Mouse (Mus musculus) forelimb bud, embryonic 11.5 days (tissue): ENCODE data around the gene Serinc5.

Experiments used
- DNase-seq: peaks from one replicate; pipeline ENCODE4 v3.0.0-alpha.2; 2012; ENCODE audit warnings: low read depth, low spot score

Gene Serinc5

GRCm38 (mm10) chr13:92704189-92704588, 93.3 kb downstream of the Serinc5 start:
- no peak for DNase-seq

- DNase-seq = no peak
These were observed 94.2 kb downstream of the Serinc5 start for GRCm38 (mm10) chr13:92705016-92705535.

- DNase-seq = no peak
These were observed 95.6 kb downstream of the Serinc5 start for GRCm38 (mm10) chr13:92706342-92707061.

GRCm38 (mm10) chr13:92707941-92708340, 97.0 kb downstream of the Serinc5 start:
- no peak for DNase-seq

- no peak for DNase-seq
These were observed 97.6 kb downstream of the Serinc5 start for GRCm38 (mm10) chr13:92708466-92708865.

- DNase-seq = no peak
These were observed 98.6 kb downstream of the Serinc5 start for GRCm38 (mm10) chr13:92709535-92709934.

- DNase-seq = no peak
These were observed 99.5 kb downstream of the Serinc5 start for GRCm38 (mm10) chr13:92710361-92710760.

GRCm38 (mm10) chr13:92711821-92712220, 100.9 kb downstream of the Serinc5 start:
- no peak for DNase-seq

GRCm38 (mm10) chr13:92712619-92713018, 101.7 kb downstream of the Serinc5 start:
- DNase-seq = no peak

- DNase-seq = no peak
These were observed 107.2 kb downstream of the Serinc5 start for GRCm38 (mm10) chr13:92717851-92718665.

GRCm38 (mm10) chr13:92721006-92721405, 110.1 kb downstream of the Serinc5 start:
- DNase-seq = no peak

- no peak for DNase-seq
These were observed 111.5 kb downstream of the Serinc5 start for GRCm38 (mm10) chr13:92722389-92722788.

- no peak for DNase-seq
These were observed 118.9 kb downstream of the Serinc5 start for GRCm38 (mm10) chr13:92729811-92730210.

GRCm38 (mm10) chr13:92731811-92732210, 120.9 kb downstream of the Serinc5 start:
- no peak for DNase-seq

- DNase-seq = no peak
These were observed 121.9 kb downstream of the Serinc5 start for GRCm38 (mm10) chr13:92732836-92733235.

GRCm38 (mm10) chr13:92733252-92733651, 122.4 kb downstream of the Serinc5 start:
- DNase-seq = peak; percentile 30

- DNase-seq = no peak
These were observed 122.8 kb downstream of the Serinc5 start for GRCm38 (mm10) chr13:92733741-92734140.

GRCm38 (mm10) chr13:92735693-92736092, 124.8 kb downstream of the Serinc5 start:
- DNase-seq = no peak

- no peak for DNase-seq
These were observed 125.8 kb downstream of the Serinc5 start for GRCm38 (mm10) chr13:92736516-92737300.

GRCm38 (mm10) chr13:92738821-92739220, 127.9 kb downstream of the Serinc5 start:
- no peak for DNase-seq

- DNase-seq = no peak
These were observed 129.0 kb downstream of the Serinc5 start for GRCm38 (mm10) chr13:92739858-92740257.
